Mouse (Mus musculus) testis, adult 2 months (tissue): ENCODE measurements around the gene Ldah. TPM values are rescaled to one million over a fixed set of nuclear protein-coding genes. Genes with fewer than 3 reads are reported as not detected.
A peak's percentile ranks its signal among the peaks of the same experiment; 100 is the strongest.

ENCODE experiments used
- H3K27ac ChIP-seq: fragments of 200-500 bp; 2 replicates; pipeline ENCODE4 v1.5.1; 2012; ENCODE audit warnings: low read depth, low read length; ENCODE audit not compliant: control insufficient read depth, insufficient read depth
- H3K27me3 ChIP-seq: fragments of 200-500 bp; 2 replicates; pipeline ENCODE4 v1.6.1; 2012; ENCODE audit warnings: mild to moderate bottlenecking, low read length, moderate library complexity; ENCODE audit not compliant: control insufficient read depth, insufficient read depth
- H3K36me3 ChIP-seq: fragments of 200-500 bp; 2 replicates; pipeline ENCODE4 v1.6.1; 2012; ENCODE audit warnings: mild to moderate bottlenecking, low read length; ENCODE audit not compliant: control insufficient read depth, insufficient read depth
- H3K4me1 ChIP-seq: fragments of 200-500 bp; 2 replicates; pipeline ENCODE4 v1.6.1; 2012; ENCODE audit warnings: low read length; ENCODE audit not compliant: control insufficient read depth, insufficient read depth
- H3K4me3 ChIP-seq: fragments of 200-500 bp; 2 replicates; pipeline ENCODE4 v1.5.1; 2012; ENCODE audit warnings: low read depth, mild to moderate bottlenecking, low read length, moderate library complexity, mixed read lengths; ENCODE audit not compliant: control insufficient read depth
- CTCF ChIP-seq: fragments of 200-500 bp; IDR thresholded peaks from 2 replicates; pipeline ENCODE4 v1.5.1; 2012; ENCODE audit warnings: low read depth, mild to moderate bottlenecking, inconsistent platforms, low read length, moderate library complexity; ENCODE audit not compliant: control insufficient read depth, insufficient read depth, insufficient replicate concordance
- POLR2A ChIP-seq: fragments of 200-500 bp; IDR thresholded peaks from 2 replicates; pipeline ENCODE4 v1.6.1; 2012; ENCODE audit warnings: low read depth, mild to moderate bottlenecking, inconsistent platforms, low read length, moderate library complexity; ENCODE audit not compliant: control insufficient read depth
- polyA plus RNA-seq: library from polyadenylated mRNA; depleted of rRNA; stranded (reverse); fragments of >200 nt; gene quantifications from 2 replicates; pipeline ENCODE4 v1.2.3, GENCODE M21; 2012

Ldah gene
- polyA plus RNA-seq, 1 experiment: 13.4 TPM

GRCm38 (mm10) chr12:8316541-8316940, 108.6 kb downstream of the Ldah start:
- Histone ChIP-seq H3K4me3 (no peak overlapping the region), H3K4me1 (no peaks in the 10 kb centered on the region), H3K36me3 (no peaks in the 10 kb centered on the region), H3K27ac (no peak overlapping the region), H3K27me3 (no peaks in the 10 kb centered on the region)
- no peak for TF ChIP-seq CTCF
- TF ChIP-seq POLR2A: no peak

- TF ChIP-seq CTCF (peak; percentile 82), POLR2A (no peak)
Measured at GRCm38 (mm10) chr12:8320084-8320713, 112.3 kb downstream of the Ldah start.

GRCm38 (mm10) chr12:8321506-8321905, 113.6 kb downstream of the Ldah start:
- Histone ChIP-seq H3K4me1 (no peaks in the 10 kb centered on the region), H3K4me3 (no peak overlapping the region), H3K36me3 (no peaks in the 10 kb centered on the region), H3K27me3 (no peaks in the 10 kb centered on the region), H3K27ac (no peak overlapping the region)
- TF ChIP-seq POLR2A: no peak
- TF ChIP-seq CTCF: no peak

More at GRCm38 (mm10) chr12:8320084-8320713, 112.3 kb downstream of the Ldah start:
- Histone ChIP-seq H3K4me3 (no peak overlapping the region), H3K36me3 (no peaks in the 10 kb centered on the region), H3K27ac (no peak overlapping the region), H3K4me1 (no peaks in the 10 kb centered on the region), H3K27me3 (no peaks in the 10 kb centered on the region)

GRCm38 (mm10) chr12:8324086-8324485, 116.2 kb downstream of the Ldah start:
- no peak for TF ChIP-seq POLR2A
- no peak for TF ChIP-seq CTCF
- Histone ChIP-seq H3K36me3 (no peaks in the 10 kb centered on the region), H3K4me3 (no peak overlapping the region), H3K4me1 (no peaks in the 10 kb centered on the region), H3K27ac (no peak overlapping the region), H3K27me3 (no peaks in the 10 kb centered on the region)

GRCm38 (mm10) chr12:8325245-8325942, 117.5 kb downstream of the Ldah start:
- TF ChIP-seq CTCF (no peak), POLR2A (no peak)
- Histone ChIP-seq H3K27ac (no peak overlapping the region), H3K4me3 (no peak overlapping the region), H3K4me1 (no peaks in the 10 kb centered on the region), H3K27me3 (no peaks in the 10 kb centered on the region), H3K36me3 (no peaks in the 10 kb centered on the region)

- no peak overlapping the region for H3K4me3 ChIP-seq
- H3K4me1 ChIP-seq: no peaks in the 10 kb centered on the region
- H3K36me3 ChIP-seq: no peaks in the 10 kb centered on the region
- no peaks in the 10 kb centered on the region for H3K27me3 ChIP-seq
- TF ChIP-seq POLR2A (no peak), CTCF (no peak)
- H3K27ac ChIP-seq: no peak overlapping the region
Measured at GRCm38 (mm10) chr12:8325943-8326522, 118.1 kb downstream of the Ldah start.
